Mouse (Mus musculus) lung, postnatal 10 days (tissue): ENCODE data around the gene Coro2b.

Experiments
- DNase-seq: peaks from one replicate; pipeline ENCODE4 v3.0.0; 2021

Gene Coro2b

GRCm38 (mm10) chr9:62432261-62433060, 104.4 kb downstream of the Coro2b start:
- DNase-seq = no peak

DNA sequence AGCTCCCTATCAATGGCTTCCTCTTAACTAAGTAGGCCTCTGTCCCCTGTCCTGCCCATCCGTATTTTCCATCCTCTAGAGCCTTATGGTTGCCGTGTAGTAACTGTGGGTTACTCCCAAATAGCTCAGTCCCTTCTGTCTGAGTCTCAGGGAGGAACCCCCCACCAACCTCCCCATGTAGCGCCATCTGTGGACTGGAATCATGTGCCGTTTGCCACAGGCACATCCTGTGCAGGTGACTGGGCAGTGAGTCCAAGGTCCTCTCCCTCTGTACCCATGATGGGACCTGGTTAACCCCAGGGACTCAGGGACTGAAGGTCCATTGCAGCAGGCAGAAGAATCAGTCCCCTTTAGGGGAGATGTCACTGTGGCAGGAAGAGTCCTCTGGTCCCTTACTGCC, 106.1 kb downstream of the Coro2b start:
- DNase-seq = no peak

DNA sequence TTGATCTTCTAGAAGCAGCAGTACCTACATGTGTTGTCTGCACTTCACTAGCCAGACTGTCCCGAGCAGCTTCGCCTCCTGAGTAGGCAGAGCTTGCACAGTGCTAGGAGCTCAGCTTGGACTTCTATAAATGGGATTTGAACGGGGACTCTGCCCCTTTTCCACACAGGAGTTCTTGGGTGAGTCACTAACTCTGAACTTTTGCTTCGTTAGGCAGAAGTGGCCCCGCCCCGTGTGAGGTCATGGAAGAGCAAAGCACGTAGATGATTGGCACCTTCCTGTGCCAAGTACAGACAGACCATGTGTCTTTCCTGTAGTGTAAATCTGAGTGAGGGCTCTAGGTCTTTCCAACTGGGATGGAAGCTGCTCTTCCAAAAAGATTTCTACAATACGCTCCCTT, 109.8 kb downstream of the Coro2b start:
- DNase-seq = peak; percentile 62

DNA sequence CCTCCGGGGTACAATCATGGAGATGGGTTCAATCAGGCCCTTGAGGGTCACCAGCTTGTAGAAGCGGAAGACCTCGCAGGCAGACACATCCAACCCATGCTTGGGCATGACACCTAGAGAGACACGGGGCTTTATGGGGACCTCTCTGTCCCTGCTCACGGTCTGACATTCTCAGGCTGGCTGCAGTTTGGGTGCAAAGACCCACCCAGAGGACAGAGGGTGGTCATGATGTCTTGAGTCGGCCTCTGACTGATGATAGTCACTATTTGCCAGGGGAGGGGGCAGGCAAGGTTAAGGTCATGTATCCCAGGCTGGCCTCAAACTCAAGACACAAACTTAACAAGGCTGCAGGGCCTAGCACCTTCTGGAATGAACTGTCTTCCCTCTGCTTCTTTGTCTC, 110.3 kb downstream of the Coro2b start:
- no peak for DNase-seq

DNA sequence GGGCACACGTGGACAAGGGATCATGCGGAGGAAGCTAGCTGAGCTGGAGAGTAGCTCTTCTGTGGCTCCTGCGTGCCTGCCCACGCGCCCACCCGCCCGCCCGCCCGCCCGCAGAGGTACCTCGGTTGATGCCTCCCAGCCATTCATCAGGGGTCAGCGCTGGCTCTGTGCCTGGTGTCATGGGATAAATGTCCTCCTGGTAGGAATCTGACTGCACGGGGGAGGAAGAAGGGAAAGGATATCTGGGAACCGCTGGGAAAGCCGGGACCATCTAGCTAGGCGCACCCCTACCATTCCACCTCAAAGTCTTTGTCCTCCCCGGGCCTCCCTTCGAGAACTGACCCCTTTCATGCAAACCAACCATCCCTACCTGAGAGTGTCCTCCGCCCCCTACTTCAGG, 110.8 kb downstream of the Coro2b start:
- no peak for DNase-seq

- DNase-seq = peak; percentile 65
These were observed 111.6 kb downstream of the Coro2b start for GRCm38 (mm10) chr9:62425265-62425664.

DNA sequence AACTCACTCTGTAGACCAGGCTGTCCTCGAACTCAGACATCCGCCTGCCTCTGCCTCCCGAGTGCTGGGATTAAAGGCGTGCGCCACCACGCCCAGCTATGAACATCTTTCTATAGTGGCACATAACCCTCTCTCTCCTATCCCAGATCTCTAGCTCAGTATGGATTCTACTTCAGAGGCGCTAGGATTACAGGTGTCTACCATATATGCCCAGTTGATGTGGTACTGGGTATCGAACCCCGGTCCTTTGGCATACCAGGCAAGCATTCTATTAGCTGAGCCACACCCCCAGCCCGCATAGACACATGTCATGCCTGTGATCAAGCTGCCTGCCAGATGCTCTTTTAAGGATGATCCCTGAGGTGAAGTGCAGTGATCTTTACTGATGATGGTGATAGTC, 113.0 kb downstream of the Coro2b start:
- DNase-seq = no peak

GRCm38 (mm10) chr9:62422926-62423325, 113.9 kb downstream of the Coro2b start:
- DNase-seq = no peak

DNA sequence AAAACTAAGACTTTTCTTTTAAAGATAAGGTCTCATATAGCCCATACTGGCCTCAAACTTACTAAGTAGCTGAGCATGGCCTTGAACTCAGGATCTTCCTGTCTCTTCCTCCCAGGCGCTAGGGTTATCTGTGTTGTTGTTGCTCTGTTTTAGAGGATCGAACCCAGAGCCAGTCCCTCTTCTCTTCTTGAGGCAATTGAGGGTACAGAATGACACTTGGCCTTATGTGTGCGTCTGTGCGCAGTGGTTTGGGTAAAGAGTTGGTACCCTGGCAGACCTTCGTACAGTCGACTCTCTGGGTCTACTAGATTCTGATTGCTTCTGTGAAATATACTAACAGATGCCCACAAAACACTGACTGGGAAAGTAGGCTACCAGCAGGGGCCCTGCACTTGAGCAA, 114.9 kb downstream of the Coro2b start:
- no peak for DNase-seq

DNA sequence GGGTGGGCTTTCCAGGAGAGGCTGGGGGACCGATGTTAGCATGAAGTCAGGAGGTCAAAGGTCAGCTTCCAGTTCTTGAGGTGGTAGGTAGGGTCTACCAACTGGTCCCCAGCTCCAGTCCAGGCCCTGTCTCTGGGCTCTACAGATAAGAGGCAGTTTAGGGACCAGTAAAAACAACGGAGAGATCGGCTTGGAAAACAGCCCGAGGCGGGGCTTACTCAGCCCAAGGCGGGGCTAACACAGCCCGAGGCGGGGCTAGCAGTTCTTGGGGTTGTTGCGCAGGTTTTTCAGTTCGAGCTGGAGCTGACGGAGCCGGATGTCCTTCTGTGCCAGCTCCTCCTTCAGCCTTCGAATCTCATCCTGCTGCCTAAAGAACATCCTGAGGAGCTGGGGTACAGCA, 115.8 kb downstream of the Coro2b start:
- DNase-seq = peak; percentile 94

- DNase-seq = peak; percentile 66
These were observed 116.5 kb downstream of the Coro2b start for GRCm38 (mm10) chr9:62420261-62420917.

DNA sequence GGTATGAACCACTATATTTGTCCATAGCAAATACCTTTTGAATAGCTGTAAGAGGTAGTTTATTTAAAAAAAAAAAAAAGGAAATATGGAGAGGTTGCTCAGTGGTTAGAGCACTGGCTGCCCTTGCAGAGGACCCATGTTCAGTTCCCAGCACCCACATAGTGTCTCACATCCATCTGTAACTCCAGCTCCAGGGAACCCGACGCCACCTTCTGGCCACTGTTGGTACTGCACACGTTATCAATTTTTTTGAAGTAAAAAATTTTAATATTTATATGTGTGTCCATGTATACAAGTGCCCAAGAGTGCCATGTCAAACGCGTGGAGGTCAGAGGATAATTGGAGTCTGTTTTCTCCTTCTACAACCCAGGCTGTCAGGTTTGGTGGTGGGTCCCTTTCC, 118.1 kb downstream of the Coro2b start:
- DNase-seq = no peak

DNA sequence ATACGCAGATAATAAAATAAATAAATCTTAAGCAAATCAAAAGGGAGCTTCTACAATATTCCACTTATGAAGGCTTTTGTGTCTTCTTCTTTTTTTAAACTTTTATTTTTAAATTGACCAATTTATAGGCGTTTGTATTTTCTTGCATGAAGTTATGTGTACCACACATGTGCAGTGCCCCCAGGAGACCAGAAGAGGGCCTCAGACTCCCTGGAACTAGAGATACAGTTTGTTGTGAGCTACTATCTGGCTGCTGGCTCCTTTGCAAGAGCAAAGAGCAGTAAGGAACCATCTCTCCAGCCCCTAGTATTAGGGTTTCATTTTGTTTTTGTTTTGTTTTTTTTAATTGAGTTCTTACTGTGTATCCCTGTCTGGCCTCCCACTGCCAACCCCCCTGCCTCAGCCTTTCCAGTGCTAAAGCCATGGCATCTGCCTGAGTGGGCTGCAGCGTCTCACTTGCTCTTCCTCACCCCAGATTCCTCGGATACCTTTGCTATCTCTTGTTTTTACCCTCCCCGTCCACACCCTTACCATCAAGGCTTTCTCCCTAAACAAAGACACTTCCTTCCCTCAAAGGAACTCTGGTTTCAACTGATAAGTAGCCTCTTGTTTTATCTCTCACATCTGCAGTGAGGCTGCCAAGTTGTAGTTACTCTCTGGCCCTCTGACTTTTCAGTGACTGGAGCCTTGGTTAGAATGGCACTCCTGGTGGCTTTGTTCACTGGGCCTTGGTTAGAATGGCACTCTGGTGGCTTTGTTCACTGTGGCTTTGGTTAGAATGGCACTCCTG, 129.3 kb downstream of the Coro2b start:
- DNase-seq = peak; percentile 74

DNA sequence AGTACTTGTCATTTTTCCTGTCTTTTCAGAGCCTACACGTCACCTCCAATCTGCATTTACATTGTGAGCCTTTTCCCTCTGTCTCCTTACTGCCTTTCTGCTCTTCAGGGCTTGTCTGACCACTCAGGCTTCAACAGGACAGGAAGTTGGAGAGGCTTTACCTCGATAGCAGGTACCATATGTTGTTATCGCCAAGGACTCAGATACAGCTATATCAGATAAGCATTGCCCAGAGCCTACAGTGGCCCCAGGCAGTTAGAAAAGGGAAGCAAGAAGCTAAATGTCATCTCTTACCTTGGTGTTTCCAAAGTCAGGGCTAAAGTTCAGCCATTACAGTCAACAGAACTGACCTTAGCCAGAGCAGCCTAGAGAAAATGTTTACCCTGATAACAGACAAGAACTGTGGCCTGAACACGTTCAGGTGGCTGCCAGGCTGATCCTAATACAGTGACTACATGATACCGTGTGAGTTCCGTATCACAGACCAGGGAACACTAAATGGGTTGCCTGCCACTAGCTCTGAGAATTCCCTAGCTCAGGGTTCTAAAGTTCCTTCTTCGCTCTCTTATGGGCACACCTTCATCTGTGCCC, 130.3 kb downstream of the Coro2b start:
- no peak for DNase-seq

- no peak for DNase-seq
These were observed 135.3 kb downstream of the Coro2b start for GRCm38 (mm10) chr9:62401589-62401988.

GRCm38 (mm10) chr9:62400531-62401170, 136.2 kb downstream of the Coro2b start:
- no peak for DNase-seq

DNA sequence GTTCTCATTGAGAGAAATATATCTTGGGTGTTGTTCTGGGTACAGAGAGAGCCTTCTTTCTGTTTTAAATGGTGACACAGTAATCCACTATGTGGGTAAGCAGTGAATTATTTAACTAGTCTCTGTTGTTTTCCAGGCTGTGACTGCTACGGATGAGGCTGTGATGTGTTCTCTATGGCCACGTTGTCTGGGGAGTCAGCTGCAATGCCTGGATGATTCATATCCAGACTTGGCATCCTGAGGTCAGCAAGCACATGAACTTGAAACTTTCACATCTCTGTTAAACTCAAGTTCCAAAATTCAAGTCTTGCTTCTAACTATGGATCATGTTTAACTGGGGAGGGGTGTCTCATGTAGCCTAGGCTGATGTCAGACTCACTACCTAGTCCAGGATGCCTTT, 142.7 kb downstream of the Coro2b start:
- DNase-seq = no peak

- DNase-seq = no peak
These were observed 143.3 kb downstream of the Coro2b start for GRCm38 (mm10) chr9:62393531-62393930.

DNA sequence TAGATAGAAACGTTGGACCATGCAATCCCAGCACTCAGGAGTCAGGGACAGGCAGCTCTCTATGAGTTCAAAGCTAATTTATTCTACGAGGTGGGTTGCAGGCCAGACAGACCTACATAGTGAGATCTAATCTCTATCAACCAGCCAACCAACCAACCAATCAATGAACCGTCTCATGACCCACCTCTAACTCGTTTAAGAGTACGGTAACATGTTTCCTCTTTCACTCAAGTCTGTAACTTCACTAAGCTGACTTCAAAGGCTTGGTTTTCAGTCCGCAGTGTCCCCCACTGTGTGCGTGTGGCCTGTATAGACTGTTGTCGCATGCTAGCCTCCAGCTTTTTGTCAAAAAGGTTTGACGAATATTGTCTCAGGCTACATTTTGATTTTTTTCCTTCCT, 147.1 kb downstream of the Coro2b start:
- DNase-seq = no peak

- DNase-seq = no peak
These were observed 150.9 kb downstream of the Coro2b start for GRCm38 (mm10) chr9:62385727-62386518.

DNA sequence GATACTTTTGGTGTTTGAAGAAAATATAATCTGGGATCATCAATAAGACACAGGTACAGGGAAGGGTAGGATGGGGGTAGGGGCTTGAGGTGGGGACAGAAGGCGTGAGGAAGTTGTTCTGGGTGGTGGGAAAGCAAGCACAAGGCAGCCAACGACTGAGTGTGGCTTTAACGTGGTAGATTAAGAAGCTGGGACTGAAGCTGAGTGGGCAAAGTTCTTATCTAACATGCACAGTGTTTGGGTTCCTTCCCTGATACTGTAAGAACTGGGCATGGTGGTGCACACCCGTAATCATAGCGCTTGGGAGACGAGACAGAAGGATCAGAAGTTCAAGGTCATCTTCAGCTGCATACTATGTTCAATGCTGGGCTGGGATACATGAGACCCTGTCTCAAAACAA, 151.8 kb downstream of the Coro2b start:
- DNase-seq = no peak

DNA sequence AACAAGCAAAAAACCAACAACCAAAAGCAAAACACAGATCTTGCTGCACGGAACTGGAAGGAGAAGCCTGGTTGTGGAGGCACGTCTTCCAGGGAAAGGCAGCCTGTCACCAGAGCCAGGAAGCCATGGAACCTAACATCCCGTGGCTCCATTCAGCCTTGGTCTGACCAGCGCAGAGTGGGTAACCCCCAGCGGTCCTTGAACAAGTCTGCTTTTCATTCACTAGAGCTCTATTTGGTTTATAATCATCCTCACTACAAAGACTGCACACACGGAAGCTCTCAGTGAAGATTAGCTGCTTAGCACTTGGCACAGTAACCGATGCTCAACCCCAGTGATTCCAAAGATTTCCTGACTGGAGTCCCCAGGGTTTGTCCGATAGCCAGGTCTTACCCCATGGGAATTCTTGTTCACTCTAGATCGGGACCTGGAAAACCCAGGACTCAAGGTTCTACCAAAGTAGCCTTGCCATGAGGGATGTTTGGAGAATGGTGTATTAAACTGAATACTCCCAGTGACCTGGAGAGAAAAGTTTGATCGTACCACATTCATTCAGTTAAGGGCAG, 154.2 kb downstream of the Coro2b start:
- no peak for DNase-seq
